ENCODE assay signal across 12 mouse cellular contexts in genomic region chr13:71065568-71065967, GRCm38 (mm10).
"Had no signal": no experiment of that assay in that cellular context is flagged by ENCODE, and none has a peak within 500 bp of the region (broad histone marks: within the 10 kb centered on the region; RNA-seq: fewer than 3 reads in every experiment).

No protein-coding gene starts in this region.

- H3K4me2 ChIP-seq: limb, embryonic 12.5 days; midbrain, embryonic 12.5 days had no signal

- H3K27ac ChIP-seq: layer of hippocampus, adult 2 months; left cerebral cortex, adult 2 months; limb, embryonic 12.5 days; liver, embryonic 14.5 days; midbrain, embryonic 12.5 days had no signal

- H3K9me3 ChIP-seq: limb, embryonic 12.5 days; midbrain, embryonic 12.5 days had no signal

- H3K36me3 ChIP-seq: limb, embryonic 12.5 days; midbrain, embryonic 12.5 days had no signal

- DNase-seq: kidney, adult 18-20 months; kidney, postnatal 10 days; kidney, postnatal 4 days; liver; lung, adult 18-20 months; thymus, adult 2 months; thymus, postnatal 25 days had no signal

- H3K9ac ChIP-seq: limb, embryonic 12.5 days; liver, embryonic 14.5 days; midbrain, embryonic 12.5 days had no signal

- H3K4me3 ChIP-seq: layer of hippocampus, adult 2 months; left cerebral cortex, adult 2 months; limb, embryonic 12.5 days; midbrain, embryonic 12.5 days had no signal
